Mouse (Mus musculus): ENCODE measurements around the gene Slc7a8.

Slc7a8 gene

GRCm38 (mm10) chr14:54701298-54701697 lies 80.4 kb downstream of the Slc7a8 start:
- DNase-seq (ENCODE audit: low spot score in 2 of 2): peak; percentile 79 to 93

GRCm38 (mm10) chr14:54699586-54699985 lies 82.2 kb downstream of the Slc7a8 start:
- DNase-seq (ENCODE audit: low spot score in 2 of 2): no peak

GRCm38 (mm10) chr14:54698733-54699132 lies 83.0 kb downstream of the Slc7a8 start, which contains the start of gene Gm29776:
Gene Gm29776, minus strand, starts transcription at chr14:54698833.
- no peak for DNase-seq (ENCODE audit: low spot score in 2 of 2)

GRCm38 (mm10) chr14:54696752-54697151 lies 85.0 kb downstream of the Slc7a8 start:
- no peak for DNase-seq (ENCODE audit: low spot score in 2 of 2)

GRCm38 (mm10) chr14:54695042-54695441 lies 86.7 kb downstream of the Slc7a8 start:
- DNase-seq (ENCODE audit: low spot score in 2 of 2): no peak

GRCm38 (mm10) chr14:54687251-54687650 lies 94.5 kb downstream of the Slc7a8 start:
- no peak for DNase-seq (ENCODE audit: low spot score in 2 of 2)

GRCm38 (mm10) chr14:54686522-54687143 lies 95.1 kb downstream of the Slc7a8 start, which contains the start of gene Acin1:
Gene Acin1, minus strand, starts transcription at chr14:54686931.
- DNase-seq (ENCODE audit: low spot score in 2 of 2): peak; percentile 100

- peak; percentile 73 to 78 for DNase-seq (ENCODE audit: low spot score in 2 of 2)
These were observed 95.7 kb downstream of the Slc7a8 start, which contains the start of gene 1700123O20Rik for GRCm38 (mm10) chr14:54686063-54686521. Gene 1700123O20Rik, plus strand, starts transcription at chr14:54686216.

GRCm38 (mm10) chr14:54685471-54685870 lies 96.3 kb downstream of the Slc7a8 start:
- no peak for DNase-seq (ENCODE audit: low spot score in 2 of 2)

- no peak for DNase-seq (ENCODE audit: low spot score in 2 of 2)
These were observed 99.3 kb downstream of the Slc7a8 start for GRCm38 (mm10) chr14:54682396-54682795.

GRCm38 (mm10) chr14:54678657-54679304 lies 103.0 kb downstream of the Slc7a8 start:
- DNase-seq (ENCODE audit: low spot score in 2 of 2): no peak

GRCm38 (mm10) chr14:54676290-54676689 lies 105.5 kb downstream of the Slc7a8 start:
- DNase-seq (ENCODE audit: low spot score in 2 of 2): no peak

GRCm38 (mm10) chr14:54674317-54674716 lies 107.4 kb downstream of the Slc7a8 start:
- DNase-seq (ENCODE audit: low spot score in 2 of 2): no peak
